Mouse (Mus musculus): Measurements from ENCODE around the gene Sh3rf1.

Gene Sh3rf1

DNA sequence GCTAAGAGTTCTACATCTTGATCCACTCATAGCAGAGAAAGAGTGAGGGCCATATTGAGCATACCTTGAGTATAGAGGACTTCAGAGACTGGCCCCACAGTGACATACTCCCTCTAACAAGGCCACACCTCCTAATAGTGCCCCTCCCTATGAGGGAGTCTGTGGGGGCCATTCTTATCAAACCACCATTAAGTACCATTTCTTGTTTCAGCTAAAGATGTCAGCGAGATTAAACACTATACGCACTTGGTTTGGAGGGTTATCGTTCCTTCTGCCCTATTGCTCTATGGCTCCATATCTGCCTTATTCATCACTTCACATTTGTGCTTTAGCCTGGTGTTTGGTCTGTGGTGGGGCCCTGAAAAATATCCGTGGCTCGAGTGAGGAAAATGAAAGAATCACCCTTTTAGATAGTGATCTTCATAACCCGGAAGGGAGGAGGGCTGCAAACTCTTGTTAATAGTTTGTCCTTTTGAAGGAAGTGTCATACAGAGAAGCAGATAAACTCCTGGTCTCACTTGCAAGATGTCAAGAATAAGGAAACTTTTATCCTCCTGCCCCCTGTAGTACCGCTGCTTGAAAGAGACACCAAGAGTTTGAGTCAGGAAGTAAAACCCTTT lies 81.9 kb downstream of the Sh3rf1 start:
- ChIA-PET POLR2A (interaction anchor here in 1 of 4 experiments (1.3 to 2.1 kb wide), 2 partner anchors 8 to 81 kb away, joined by 3 to 6 read pairs; no protein-coding TSS in a partner anchor), CTCF (no interaction called here)

DNA sequence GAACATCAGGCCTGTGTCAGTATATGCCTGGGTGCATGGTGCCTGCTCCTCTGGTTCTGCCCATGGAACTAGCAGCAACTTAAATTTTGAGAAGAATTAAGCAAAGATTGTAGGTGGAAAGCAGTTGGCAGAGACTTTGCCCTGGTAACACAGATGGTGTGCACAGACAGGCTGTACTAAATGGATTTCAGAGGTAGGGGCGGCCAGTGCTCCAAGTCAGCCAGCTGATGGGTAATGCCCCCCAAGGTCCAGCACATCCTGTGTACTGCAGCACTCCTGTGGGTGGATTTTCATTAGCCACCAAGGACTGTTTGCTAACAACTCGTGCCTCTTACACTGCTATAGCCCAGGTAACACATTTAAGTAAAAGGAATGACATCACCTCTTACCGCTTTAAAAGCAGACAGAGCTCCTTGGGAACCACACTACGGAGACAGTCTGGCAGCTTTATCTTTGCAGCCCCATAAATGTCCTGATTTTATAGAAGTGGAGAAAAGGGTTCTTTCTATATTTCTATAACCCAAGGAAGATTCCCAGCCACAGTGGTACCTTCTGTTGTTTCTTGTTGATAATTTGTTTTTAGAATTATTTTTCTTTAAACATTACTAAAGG lies 82.9 kb downstream of the Sh3rf1 start:
- POLR2A ChIA-PET, result interaction anchor here in 1 of 4 experiments (1.3 kb wide), 1 partner anchor 22 kb away, joined by 3 read pairs; no protein-coding TSS in a partner anchor

DNA sequence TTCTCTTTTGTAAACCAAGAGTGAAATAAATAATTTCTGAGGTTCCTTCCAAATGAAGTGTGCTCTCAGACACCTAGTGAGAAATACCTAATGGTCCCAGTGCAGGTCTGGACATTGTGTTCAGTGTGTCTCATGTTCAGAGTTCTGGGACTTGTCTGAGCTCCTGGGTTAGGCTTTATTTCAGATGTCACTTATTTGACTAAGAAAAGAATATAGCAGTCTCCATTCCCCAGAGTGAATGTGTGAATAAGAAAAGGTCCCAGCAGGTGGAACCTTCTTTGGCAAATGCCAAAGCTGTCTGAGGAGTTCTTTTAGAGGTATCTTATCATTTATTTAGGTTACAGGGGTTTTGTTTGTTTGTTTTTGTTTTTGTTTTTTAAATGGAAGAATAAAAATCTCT lies 85.2 kb downstream of the Sh3rf1 start:
- ChIA-PET POLR2A (interaction anchor here in 1 of 4 experiments (1.7 to 2.8 kb wide), 2 partner anchors 8 to 84 kb away, joined by 5 to 9 read pairs; no protein-coding TSS in a partner anchor), CTCF (no interaction called here)

More for the DNA sequence above, 82.9 kb downstream of the Sh3rf1 start:
- CTCF ChIA-PET, result no interaction called here

DNA sequence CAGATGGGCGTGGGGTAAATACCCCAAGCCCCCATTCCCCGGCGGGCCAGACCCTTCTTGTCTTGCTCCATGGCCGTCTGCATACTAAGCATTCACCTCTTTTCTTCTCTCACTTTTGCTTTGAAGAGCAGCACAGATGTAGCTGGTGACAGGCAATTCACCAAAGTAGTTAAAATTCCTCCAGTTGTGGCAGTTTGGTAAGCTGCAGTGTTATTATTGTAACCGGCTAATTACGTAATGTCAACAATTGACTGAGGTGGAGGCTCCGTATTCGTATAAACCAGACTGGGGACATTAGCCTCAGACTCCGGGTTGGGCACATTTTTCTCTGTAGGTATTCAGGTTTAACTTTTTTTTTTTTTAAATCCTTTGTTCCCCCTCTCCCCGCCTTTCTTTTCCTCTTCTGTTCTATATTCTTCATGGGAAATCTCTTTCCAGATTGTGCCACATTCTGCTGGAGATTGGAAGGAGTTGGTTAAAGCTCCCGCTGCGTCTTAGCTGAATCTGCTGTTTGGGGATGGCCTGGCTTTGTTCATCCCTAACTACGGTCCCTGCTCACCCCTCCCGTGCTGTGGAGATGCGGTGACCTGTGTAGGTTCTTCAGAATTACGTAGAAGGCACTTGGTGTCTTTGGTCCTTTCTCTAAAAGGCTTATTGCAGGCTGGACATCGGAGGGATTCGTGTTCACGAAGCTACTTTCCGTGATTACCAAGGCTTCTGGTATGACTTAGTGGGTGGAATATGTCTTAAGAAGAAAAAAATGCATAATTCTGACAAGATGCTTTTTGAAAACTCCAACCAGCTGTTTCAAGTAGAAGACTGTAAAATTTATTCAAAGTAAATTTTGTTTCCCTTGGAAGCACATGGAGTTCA lies 86.1 kb downstream of the Sh3rf1 start:
- ChIA-PET CTCF (no interaction called here), POLR2A (interaction anchor here in 2 of 4 experiments (0.6 to 2.8 kb wide), 4 partner anchors 8 to 188 kb away, joined by 3 to 9 read pairs (median 4); no protein-coding TSS in a partner anchor)

DNA sequence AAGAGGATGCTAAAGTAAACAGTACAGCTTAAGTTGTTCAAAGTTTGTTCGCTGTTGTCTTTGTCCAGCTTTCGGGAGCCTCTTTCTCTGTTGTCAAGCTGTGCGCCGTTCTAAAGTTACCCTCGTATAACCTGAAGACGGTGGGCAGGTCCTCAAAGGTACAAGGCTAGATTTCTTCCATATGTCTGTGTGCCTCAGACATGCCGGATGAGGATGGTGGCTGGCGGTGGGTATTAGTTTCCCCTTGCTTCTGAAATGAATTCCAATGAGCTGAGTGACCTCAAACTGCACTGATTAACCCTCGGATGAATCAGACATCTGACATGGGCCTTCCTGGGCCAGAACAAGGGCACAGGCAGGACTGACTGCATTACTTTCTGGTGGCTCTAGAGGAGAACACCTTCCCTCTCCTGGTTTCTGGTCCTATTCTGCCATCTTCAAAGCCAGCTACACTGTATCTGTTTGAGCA lies 86.8 kb downstream of the Sh3rf1 start:
- ChIA-PET POLR2A (interaction anchor here in 2 of 4 experiments (0.6 to 2.8 kb wide), 4 partner anchors 9 to 233 kb away, joined by 4 to 9 read pairs (median 5); no protein-coding TSS in a partner anchor), CTCF (no interaction called here)

DNA sequence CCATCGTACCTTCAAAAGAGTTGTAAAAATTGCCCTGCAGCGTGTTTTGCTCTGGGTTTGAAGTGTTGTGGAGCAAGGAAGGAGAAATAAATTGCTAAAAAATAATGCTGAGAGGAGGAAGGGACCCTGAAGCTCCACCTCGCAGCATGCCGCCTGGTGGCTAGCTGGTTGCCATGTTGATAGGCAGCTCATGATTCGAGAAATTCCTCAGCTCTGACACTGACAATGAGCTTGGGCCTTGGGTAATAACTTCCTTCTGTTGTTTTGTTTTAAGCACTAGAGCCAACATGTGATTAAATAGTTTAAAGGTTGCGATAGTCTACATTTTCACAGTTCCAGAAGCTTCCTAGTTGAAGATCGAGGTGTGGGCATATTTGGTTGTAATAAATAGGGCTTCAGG lies 89.3 kb downstream of the Sh3rf1 start:
- POLR2A ChIA-PET, result interaction anchor here in 2 of 4 experiments (1.0 to 2.0 kb wide), 4 partner anchors 8 to 70 kb away, joined by 3 to 6 read pairs (median 4); no protein-coding TSS in a partner anchor

DNA sequence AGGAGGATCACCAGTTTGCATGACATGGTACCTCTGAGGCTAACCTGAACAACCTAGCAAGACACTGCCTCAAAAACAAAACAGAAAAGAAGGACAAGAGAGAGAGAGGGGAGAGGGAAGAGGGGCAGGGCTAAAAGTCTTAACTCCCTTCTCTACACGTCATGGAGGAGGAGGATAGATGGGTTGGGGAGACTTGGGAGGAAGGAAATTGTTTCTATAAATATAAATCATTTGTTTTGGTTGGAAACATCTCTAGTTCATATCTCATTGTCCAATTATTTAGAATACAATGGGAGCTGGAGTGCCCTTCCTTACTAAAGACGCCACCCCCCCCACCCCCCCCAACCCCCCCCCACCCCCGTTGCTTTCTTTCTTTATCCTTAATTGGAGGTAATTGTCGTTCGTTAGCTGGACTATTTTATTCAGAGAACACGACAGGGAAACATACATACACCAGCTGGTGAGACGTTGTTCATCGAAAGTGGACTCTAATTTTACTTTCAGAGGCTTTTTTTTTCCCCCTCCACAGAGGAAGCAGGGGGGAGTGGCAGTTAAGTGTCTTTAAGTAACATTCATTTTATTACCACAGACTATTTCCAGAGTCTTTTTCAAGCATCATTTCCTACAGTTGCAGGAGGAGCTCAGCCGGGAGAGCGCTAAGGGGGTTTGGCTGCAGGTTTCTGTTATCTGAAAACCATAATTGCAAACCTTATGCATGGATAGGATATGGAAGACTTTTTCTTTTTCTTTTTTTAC lies 92.5 kb downstream of the Sh3rf1 start:
- CTCF ChIA-PET, result no interaction called here
- POLR2A ChIA-PET, result interaction anchor here in 2 of 4 experiments (0.6 to 1.2 kb wide), 6 partner anchors 18 to 216 kb away, joined by 3 to 5 read pairs (median 3); no protein-coding TSS in a partner anchor

More for the DNA sequence above, 89.3 kb downstream of the Sh3rf1 start:
- CTCF ChIA-PET, result interaction anchor here in 1 of 4 experiments (0.6 kb wide), 1 partner anchor 90 kb away, joined by 4 read pairs; no protein-coding TSS in a partner anchor

DNA sequence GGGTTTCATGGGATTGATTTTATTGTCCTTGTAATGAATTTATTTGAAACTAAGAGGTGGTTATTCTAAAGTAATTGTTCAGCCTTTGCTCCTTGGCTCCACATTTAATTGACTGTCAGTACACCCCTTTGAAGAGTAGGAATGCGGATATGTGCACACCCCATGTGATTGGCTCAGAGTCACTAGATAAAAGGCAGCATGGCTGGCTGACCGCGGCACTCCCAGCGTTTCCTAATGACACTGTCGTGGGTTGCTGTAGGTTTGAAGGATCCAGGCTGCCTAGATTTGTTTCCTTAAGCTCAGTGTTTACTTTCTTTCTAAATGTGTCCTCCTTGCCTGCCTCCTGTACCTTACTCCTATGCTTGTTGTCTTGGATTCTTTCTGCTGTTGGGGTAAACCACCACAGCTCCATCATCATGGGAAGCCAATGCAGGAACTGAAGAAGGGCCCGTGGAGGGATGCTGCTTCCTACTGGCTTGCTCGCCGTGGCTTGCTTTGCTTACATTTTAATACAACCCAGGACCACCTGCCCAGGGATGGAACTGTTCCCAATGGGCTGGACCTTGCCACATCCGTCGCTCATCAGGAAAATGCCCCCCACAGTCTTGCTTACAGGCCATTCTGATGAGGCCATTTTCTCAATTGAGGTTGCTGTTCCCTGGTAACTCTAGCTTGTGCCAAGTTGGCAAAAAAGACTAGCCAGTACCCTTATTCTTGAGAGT lies 93.3 kb downstream of the Sh3rf1 start:
- POLR2A ChIA-PET, result interaction anchor here in 2 of 4 experiments (0.6 to 1.2 kb wide), 6 partner anchors 19 to 215 kb away, joined by 3 to 5 read pairs (median 3); no protein-coding TSS in a partner anchor

DNA sequence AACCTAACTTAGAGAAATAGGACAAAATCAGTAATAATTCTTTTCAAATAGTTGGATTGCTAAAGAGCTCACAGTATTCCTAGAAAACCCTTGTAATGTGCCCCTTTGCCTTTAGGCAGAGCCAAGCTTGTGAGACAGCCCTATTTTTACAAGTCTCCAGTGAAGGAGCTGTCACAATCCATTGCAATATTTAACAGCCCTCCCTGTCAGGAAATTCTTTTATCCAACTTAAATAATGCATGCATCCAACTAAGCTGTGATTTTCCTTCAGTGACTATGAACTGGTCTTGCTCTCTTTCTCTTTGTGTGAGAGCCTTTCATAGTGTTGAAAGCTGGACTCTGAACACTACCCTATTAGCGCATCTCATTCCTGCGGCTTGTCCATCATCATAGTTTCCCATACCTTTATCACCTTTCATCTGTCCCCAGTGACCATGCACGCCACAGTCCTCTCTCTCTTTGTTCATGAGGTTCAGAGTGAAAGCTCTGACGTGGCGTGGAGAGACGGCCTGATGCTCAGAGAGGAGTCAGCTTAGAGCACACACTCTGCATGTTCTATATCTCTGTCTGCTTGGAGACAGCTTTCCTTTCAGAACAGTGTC lies 94.0 kb downstream of the Sh3rf1 start:
- ChIA-PET POLR2A (interaction anchor here in 2 of 4 experiments (0.6 to 1.1 kb wide), 4 partner anchors 96 to 427 kb away, joined by 3 to 4 read pairs (median 3); partner anchors contain the start of gene Hpf1 (in 1 of the 2)), CTCF (no interaction called here)

More for the DNA sequence above, 93.3 kb downstream of the Sh3rf1 start:
- CTCF ChIA-PET, result no interaction called here

DNA sequence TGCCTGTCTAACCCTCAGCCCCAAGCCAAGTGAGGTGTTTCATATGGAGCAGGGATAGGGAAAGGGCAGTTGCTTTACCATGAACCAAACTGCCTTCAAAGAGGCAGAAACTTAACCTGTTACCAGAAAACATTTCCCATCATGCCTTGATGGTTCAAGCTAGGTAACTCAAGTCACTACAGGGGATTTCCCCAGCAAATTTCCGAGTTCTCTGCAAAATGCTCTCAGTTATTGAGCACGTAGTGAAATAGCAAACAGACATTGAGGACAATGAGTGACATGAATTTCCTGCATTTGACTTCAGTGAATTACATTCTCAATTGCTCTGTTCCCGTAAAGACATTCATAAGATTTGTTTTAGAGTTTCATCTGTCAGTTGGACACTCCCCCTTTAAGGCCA lies 97.5 kb downstream of the Sh3rf1 start:
- CTCF ChIA-PET, result no interaction called here
- POLR2A ChIA-PET, result no interaction called here

DNA sequence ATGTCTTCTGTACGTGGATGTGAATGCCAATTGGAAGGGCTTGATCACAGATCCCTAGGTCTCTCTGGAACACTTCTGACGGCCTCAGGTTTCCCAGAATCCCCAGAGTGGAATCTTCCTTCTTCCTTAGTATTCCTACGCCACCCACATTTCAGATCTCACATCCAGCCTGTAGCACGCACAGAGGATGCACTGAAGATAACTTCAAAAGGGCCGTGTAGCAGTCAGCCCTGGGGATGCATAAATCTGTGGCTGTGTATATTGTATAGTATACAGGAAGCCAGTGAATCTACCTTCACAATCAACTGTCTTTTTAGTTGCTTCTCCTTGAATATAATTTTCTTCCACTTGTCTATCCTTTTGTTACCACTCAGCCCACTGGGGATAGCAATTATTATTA lies 98.1 kb downstream of the Sh3rf1 start:
- POLR2A ChIA-PET, result no interaction called here

DNA sequence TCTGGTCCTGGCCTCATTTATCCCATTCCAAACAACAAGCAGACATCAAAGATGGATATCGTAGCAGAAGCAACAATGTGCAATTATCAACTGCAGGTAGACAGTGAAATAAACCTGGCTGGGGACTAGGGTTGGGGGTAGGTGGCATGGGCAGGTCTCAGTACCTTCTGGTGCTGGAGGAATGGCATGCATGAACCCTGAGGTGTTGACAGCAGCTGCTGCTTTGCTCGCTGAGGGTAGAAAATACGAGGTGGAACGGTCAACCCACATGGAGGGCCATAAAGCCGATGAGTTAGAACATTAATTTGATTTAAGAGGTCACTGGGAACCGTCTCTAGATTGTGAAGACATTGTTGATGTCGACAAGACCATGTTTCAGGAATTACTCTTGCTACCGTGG lies 98.8 kb downstream of the Sh3rf1 start:
- POLR2A ChIA-PET, result interaction anchor here in 1 of 4 experiments (1.0 kb wide), 1 partner anchor 8 kb away, joined by 3 read pairs; no protein-coding TSS in a partner anchor
- CTCF ChIA-PET, result no interaction called here

More for the DNA sequence above, 98.1 kb downstream of the Sh3rf1 start:
- CTCF ChIA-PET, result no interaction called here

DNA sequence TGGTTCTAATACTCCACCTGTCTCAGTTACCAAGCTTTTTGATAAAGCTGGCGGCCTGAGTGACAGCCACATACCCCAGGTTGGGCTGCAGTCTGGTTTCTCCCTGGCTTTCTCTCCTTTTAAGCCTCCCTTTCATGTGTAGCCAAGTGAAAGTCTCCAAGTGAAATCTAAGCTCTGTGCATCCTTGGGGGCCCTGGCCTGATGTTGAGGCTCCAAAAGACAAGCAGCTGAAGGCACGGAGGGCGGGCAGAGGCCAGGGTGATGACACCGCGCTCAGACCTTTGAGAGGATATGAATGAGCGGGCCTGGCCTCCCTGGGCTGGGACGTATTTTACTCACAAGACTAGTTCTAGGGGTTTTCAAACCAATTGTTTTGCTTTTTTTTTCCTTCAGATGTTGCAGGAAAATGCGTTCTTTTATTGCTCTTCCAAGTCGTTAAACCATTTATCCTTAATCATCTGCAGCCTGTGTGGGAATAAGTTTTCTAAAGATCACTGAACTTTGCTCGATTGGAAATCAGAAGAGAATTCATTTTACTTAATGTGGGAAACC lies 100.8 kb downstream of the Sh3rf1 start:
- CTCF ChIA-PET, result no interaction called here

DNA sequence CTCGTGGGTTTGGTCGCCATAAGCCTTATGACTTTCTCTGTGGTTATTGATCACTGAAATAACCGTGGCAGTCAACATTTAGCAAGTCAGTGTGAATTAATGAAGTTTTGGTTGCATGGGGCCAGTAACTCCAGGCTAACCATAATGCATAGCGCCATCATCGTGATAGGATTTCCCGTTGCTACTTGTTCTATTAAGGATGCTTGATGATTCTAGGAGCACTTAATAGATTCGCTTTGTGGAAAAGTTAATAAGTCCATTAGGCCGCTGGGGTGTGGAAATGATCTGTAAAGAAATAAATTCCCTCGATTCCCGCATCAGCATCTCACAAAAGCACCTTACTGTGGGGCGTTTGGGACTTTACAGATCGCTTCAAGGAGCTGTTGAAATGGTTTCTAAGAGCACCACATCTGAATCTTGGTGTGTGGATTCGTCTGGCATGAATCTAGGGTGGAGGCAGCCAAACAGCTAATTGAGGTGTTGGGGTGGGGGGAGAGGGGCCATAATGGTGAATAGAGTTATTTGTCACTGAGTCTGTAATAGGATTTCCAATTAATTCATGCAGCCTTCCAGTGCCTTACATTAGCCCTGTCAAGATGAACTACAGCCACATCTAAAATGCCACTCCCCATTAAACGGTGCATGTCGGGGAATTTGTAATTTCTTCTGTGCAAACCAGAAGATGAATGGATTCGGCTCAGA lies 101.5 kb downstream of the Sh3rf1 start:
- POLR2A ChIA-PET, result no interaction called here
- CTCF ChIA-PET, result no interaction called here

More for the DNA sequence above, 100.8 kb downstream of the Sh3rf1 start:
- POLR2A ChIA-PET, result no interaction called here

DNA sequence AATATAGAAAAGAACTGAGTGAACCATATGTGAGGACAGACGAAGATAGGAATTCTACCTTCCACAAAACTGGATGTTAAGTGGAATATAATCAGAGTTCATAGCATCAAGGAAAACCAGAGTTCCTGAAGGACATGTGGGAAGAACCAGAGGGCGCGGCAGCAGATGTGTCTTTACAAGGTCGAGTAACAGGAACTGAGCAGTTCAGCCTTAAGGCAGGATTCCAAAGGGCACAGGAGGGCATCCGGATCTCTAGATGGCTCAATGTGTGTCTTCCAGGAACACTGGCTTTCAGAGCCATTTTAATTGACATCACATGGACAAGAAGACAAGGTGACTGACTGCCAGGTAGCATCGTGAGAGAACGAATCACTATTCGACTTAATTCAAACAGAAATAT lies 102.6 kb downstream of the Sh3rf1 start:
- POLR2A ChIA-PET, result no interaction called here

DNA sequence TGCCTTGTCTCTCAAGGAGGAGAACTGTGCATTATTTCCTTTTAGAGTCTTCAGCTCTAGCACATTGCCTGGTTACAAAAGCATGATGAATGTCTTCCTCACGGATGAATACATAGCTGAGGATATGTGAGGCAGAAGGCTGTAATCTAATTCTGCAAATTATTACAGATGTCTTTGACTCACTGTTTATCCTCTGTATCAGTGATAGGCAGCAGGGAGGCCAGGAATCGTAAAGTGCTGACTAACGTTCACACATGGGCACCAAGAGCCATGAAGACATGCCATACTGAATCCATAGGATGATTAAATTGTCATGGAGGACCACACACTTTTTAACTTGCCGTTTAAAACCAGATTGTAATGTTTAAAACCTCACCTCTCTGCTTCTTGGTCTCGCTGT lies 103.7 kb downstream of the Sh3rf1 start:
- POLR2A ChIA-PET, result interaction anchor here in 1 of 4 experiments (1.1 kb wide), 1 partner anchor 17 kb away, joined by 4 read pairs; no protein-coding TSS in a partner anchor
- CTCF ChIA-PET, result no interaction called here

More for the DNA sequence above, 102.6 kb downstream of the Sh3rf1 start:
- CTCF ChIA-PET, result no interaction called here

DNA sequence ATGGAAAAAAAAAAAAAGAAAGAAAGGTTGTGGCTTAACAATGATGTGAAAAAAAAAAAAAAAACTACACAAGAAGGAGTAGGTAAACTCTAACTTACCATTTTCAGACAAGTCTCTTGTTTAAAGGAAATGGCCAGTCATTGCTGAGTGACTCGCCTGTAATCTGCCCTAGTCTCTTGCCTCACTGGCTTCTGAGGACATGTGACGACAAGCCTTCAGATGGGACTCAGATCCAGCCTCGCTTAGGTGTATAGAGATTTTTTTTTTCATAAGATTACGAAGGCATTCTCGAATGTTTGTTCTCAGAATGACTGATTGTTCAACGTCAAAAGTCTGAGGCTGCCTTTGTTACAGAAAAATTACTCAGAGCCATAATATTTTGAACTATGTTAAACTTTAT lies 116.0 kb downstream of the Sh3rf1 start:
- CTCF ChIA-PET, result no interaction called here
- POLR2A ChIA-PET, result no interaction called here
